Mouse (Mus musculus): ENCODE results near the gene Pipox. TPM values are rescaled to one million over a fixed set of nuclear protein-coding genes. Genes with fewer than 3 reads are reported as not detected.

The Pipox gene
- polyA plus RNA-seq, 1 experiment from 2014 or later = 1.1 TPM

GRCm38 (mm10) chr11:77843906-77844200 is 50.0 kb downstream of the Pipox start:
- no peaks in the 10 kb centered on the region for H3K27me3 ChIP-seq (ENCODE audit: control insufficient read depth, insufficient read depth, low read depth, low read length)
- no peak overlapping the region for H3K9ac ChIP-seq (ENCODE audit: low read length)
- H3K4me2 ChIP-seq (ENCODE audit: low read depth, low read length) = no peak overlapping the region
- WGBS = 79% methylated on average over 4 of the region's 4 CpGs
- H3K27ac ChIP-seq (ENCODE audit: low read length) = no peak overlapping the region
- H3K36me3 ChIP-seq (ENCODE audit: control insufficient read depth, insufficient read depth, low read length) = peaks cover 33% of the 10 kb centered on the region
- no peaks in the 10 kb centered on the region for H3K4me1 ChIP-seq (replicated peaks; ENCODE audit: control insufficient read depth, insufficient read depth, low read length)
- no peak for ATAC-seq (ENCODE audit: low read depth)
- no peaks in the 10 kb centered on the region for H3K9me3 ChIP-seq (ENCODE audit: control insufficient read depth, low read length)
- no peak overlapping the region for H3K4me3 ChIP-seq (ENCODE audit: low read length)

GRCm38 (mm10) chr11:77843068-77843905 is 50.6 kb downstream of the Pipox start:
- Histone ChIP-seq H3K27ac (ENCODE audit: low read length) (no peak overlapping the region), H3K4me1 (replicated peaks; ENCODE audit: control insufficient read depth, insufficient read depth, low read length) (no peaks in the 10 kb centered on the region), H3K4me3 (ENCODE audit: low read length) (no peak overlapping the region), H3K9ac (ENCODE audit: low read length) (no peak overlapping the region), H3K27me3 (ENCODE audit: control insufficient read depth, insufficient read depth, low read depth, low read length) (no peaks in the 10 kb centered on the region), H3K4me2 (ENCODE audit: low read depth, low read length) (no peak overlapping the region), H3K36me3 (ENCODE audit: control insufficient read depth, insufficient read depth, low read length) (peaks cover 36% of the 10 kb centered on the region), H3K9me3 (ENCODE audit: control insufficient read depth, low read length) (no peaks in the 10 kb centered on the region)
- 83% methylated on average over 21 of the region's 21 CpGs for WGBS
- ATAC-seq (ENCODE audit: low read depth) = no peak

- Histone ChIP-seq H3K4me3 (ENCODE audit: low read length) (no peak overlapping the region), H3K4me1 (replicated peaks; ENCODE audit: control insufficient read depth, insufficient read depth, low read length) (no peaks in the 10 kb centered on the region), H3K9me3 (ENCODE audit: control insufficient read depth, low read length) (no peaks in the 10 kb centered on the region), H3K27ac (ENCODE audit: low read length) (no peak overlapping the region), H3K4me2 (ENCODE audit: low read depth, low read length) (no peak overlapping the region), H3K9ac (ENCODE audit: low read length) (no peak overlapping the region), H3K27me3 (ENCODE audit: control insufficient read depth, insufficient read depth, low read depth, low read length) (no peaks in the 10 kb centered on the region), H3K36me3 (ENCODE audit: control insufficient read depth, insufficient read depth, low read length) (peaks cover 36% of the 10 kb centered on the region)
- WGBS = 83% methylated on average over 16 of the region's 16 CpGs
- no peak for ATAC-seq (ENCODE audit: low read depth)
Observed at GRCm38 (mm10) chr11:77840523-77841245, 53.2 kb downstream of the Pipox start.

- Histone ChIP-seq H3K9me3 (ENCODE audit: control insufficient read depth, low read length) (no peaks in the 10 kb centered on the region), H3K27me3 (ENCODE audit: control insufficient read depth, insufficient read depth, low read depth, low read length) (no peaks in the 10 kb centered on the region), H3K27ac (ENCODE audit: low read length) (no peak overlapping the region), H3K4me1 (replicated peaks; ENCODE audit: control insufficient read depth, insufficient read depth, low read length) (no peaks in the 10 kb centered on the region), H3K4me3 (ENCODE audit: low read length) (no peak overlapping the region), H3K9ac (ENCODE audit: low read length) (no peak overlapping the region), H3K36me3 (ENCODE audit: control insufficient read depth, insufficient read depth, low read length) (peaks cover 28% of the 10 kb centered on the region), H3K4me2 (ENCODE audit: low read depth, low read length) (no peak overlapping the region)
- 76% methylated on average over 5 of the region's 5 CpGs for WGBS
- ATAC-seq (ENCODE audit: low read depth) = no peak
Observed at GRCm38 (mm10) chr11:77837856-77838255, 56.0 kb downstream of the Pipox start.

GRCm38 (mm10) chr11:77836751-77837150 is 57.1 kb downstream of the Pipox start:
- H3K4me1 ChIP-seq (replicated peaks; ENCODE audit: control insufficient read depth, insufficient read depth, low read length) = no peaks in the 10 kb centered on the region
- ATAC-seq (ENCODE audit: low read depth) = no peak
- 61% methylated on average over 4 of the region's 4 CpGs for WGBS
- no peak overlapping the region for H3K4me2 ChIP-seq (ENCODE audit: low read depth, low read length)
- H3K9me3 ChIP-seq (ENCODE audit: control insufficient read depth, low read length) = no peaks in the 10 kb centered on the region
- H3K36me3 ChIP-seq (ENCODE audit: control insufficient read depth, insufficient read depth, low read length) = peaks cover 26% of the 10 kb centered on the region
- no peak overlapping the region for H3K9ac ChIP-seq (ENCODE audit: low read length)
- H3K27ac ChIP-seq (ENCODE audit: low read length) = no peak overlapping the region
- H3K27me3 ChIP-seq (ENCODE audit: control insufficient read depth, insufficient read depth, low read depth, low read length) = no peaks in the 10 kb centered on the region
- H3K4me3 ChIP-seq (ENCODE audit: low read length) = no peak overlapping the region

GRCm38 (mm10) chr11:77836290-77836689 is 57.6 kb downstream of the Pipox start:
- H3K9me3 ChIP-seq (ENCODE audit: control insufficient read depth, low read length) = no peaks in the 10 kb centered on the region

GRCm38 (mm10) chr11:77835109-77835508 is 58.8 kb downstream of the Pipox start:
- no peak overlapping the region for H3K4me3 ChIP-seq (ENCODE audit: low read length)
- 77% methylated on average over 3 of the region's 3 CpGs for WGBS
- no peaks in the 10 kb centered on the region for H3K9me3 ChIP-seq (ENCODE audit: control insufficient read depth, low read length)
- no peaks in the 10 kb centered on the region for H3K4me1 ChIP-seq (replicated peaks; ENCODE audit: control insufficient read depth, insufficient read depth, low read length)
- H3K27me3 ChIP-seq (ENCODE audit: control insufficient read depth, insufficient read depth, low read depth, low read length) = no peaks in the 10 kb centered on the region
- ATAC-seq (ENCODE audit: low read depth) = no peak
- no peak overlapping the region for H3K9ac ChIP-seq (ENCODE audit: low read length)
- H3K27ac ChIP-seq (ENCODE audit: low read length) = no peak overlapping the region
- H3K4me2 ChIP-seq (ENCODE audit: low read depth, low read length) = no peak overlapping the region
- peaks cover 24% of the 10 kb centered on the region for H3K36me3 ChIP-seq (ENCODE audit: control insufficient read depth, insufficient read depth, low read length)

More at GRCm38 (mm10) chr11:77836290-77836689, 57.6 kb downstream of the Pipox start:
- Histone ChIP-seq H3K4me3 (ENCODE audit: low read length) (no peak overlapping the region), H3K9ac (ENCODE audit: low read length) (no peak overlapping the region), H3K4me2 (ENCODE audit: low read depth, low read length) (no peak overlapping the region), H3K27me3 (ENCODE audit: control insufficient read depth, insufficient read depth, low read depth, low read length) (no peaks in the 10 kb centered on the region), H3K36me3 (ENCODE audit: control insufficient read depth, insufficient read depth, low read length) (peaks cover 24% of the 10 kb centered on the region), H3K27ac (ENCODE audit: low read length) (no peak overlapping the region), H3K4me1 (replicated peaks; ENCODE audit: control insufficient read depth, insufficient read depth, low read length) (no peaks in the 10 kb centered on the region)
- WGBS = 77% methylated on average over 5 of the region's 5 CpGs
- no peak for ATAC-seq (ENCODE audit: low read depth)

GRCm38 (mm10) chr11:77832541-77832940 is 61.4 kb downstream of the Pipox start:
- Histone ChIP-seq H3K27me3 (ENCODE audit: control insufficient read depth, insufficient read depth, low read depth, low read length) (no peaks in the 10 kb centered on the region), H3K4me2 (ENCODE audit: low read depth, low read length) (no peak overlapping the region), H3K9me3 (ENCODE audit: control insufficient read depth, low read length) (no peaks in the 10 kb centered on the region), H3K36me3 (ENCODE audit: control insufficient read depth, insufficient read depth, low read length) (peaks cover 25% of the 10 kb centered on the region), H3K27ac (ENCODE audit: low read length) (no peak overlapping the region), H3K9ac (ENCODE audit: low read length) (no peak overlapping the region), H3K4me1 (replicated peaks; ENCODE audit: control insufficient read depth, insufficient read depth, low read length) (no peaks in the 10 kb centered on the region), H3K4me3 (ENCODE audit: low read length) (no peak overlapping the region)
- ATAC-seq (ENCODE audit: low read depth) = no peak
- 89% methylated on average over 4 of the region's 4 CpGs for WGBS

GRCm38 (mm10) chr11:77830875-77831274 is 63.0 kb downstream of the Pipox start:
- Histone ChIP-seq H3K4me2 (ENCODE audit: low read depth, low read length) (no peak overlapping the region), H3K36me3 (ENCODE audit: control insufficient read depth, insufficient read depth, low read length) (peaks cover 22% of the 10 kb centered on the region), H3K4me1 (replicated peaks; ENCODE audit: control insufficient read depth, insufficient read depth, low read length) (peaks cover 2% of the 10 kb centered on the region; the same call in 1 of the 2 replicates), H3K9ac (ENCODE audit: low read length) (no peak overlapping the region), H3K9me3 (ENCODE audit: control insufficient read depth, low read length) (no peaks in the 10 kb centered on the region), H3K27me3 (ENCODE audit: control insufficient read depth, insufficient read depth, low read depth, low read length) (no peaks in the 10 kb centered on the region), H3K27ac (ENCODE audit: low read length) (no peak overlapping the region), H3K4me3 (ENCODE audit: low read length) (no peak overlapping the region)
- ATAC-seq (ENCODE audit: low read depth) = no peak
- WGBS = 60% methylated on average over 7 of the region's 7 CpGs
